Mouse (Mus musculus): ENCODE results near the gene Gm49776.
"Not testable (repeated sequence)": the region's sequence is repeated elsewhere in the genome, so short reads cannot be mapped to it uniquely, and the experiment has no call there.

Gm49776 gene

GRCm38 (mm10) chr16:18203430-18204091, 54.6 kb downstream of the Gm49776 start:
- DNase-seq (ENCODE audit: low read depth), result no peak

- no peak for DNase-seq (ENCODE audit: low read depth)
Measured at GRCm38 (mm10) chr16:18202061-18202460, 56.1 kb downstream of the Gm49776 start.

GRCm38 (mm10) chr16:18201620-18202019, 56.5 kb downstream of the Gm49776 start:
- no peak for DNase-seq (ENCODE audit: low read depth)

GRCm38 (mm10) chr16:18200062-18200461, 58.1 kb downstream of the Gm49776 start:
- no peak for DNase-seq (ENCODE audit: low read depth)

GRCm38 (mm10) chr16:18198365-18199098, 59.6 kb downstream of the Gm49776 start:
- DNase-seq (ENCODE audit: low read depth), result no peak

GRCm38 (mm10) chr16:18197881-18198280, 60.2 kb downstream of the Gm49776 start:
- DNase-seq (ENCODE audit: low read depth), result no peak

GRCm38 (mm10) chr16:18195561-18195960, 62.6 kb downstream of the Gm49776 start:
- not testable (repeated sequence) for DNase-seq (ENCODE audit: low read depth)

All from NIH3T3 (cell line).